Mouse (Mus musculus) myocyte (in vitro differentiated cells): ENCODE results near the gene Olfr455.

ENCODE experiments used
- CEBPB ChIP-seq: IDR thresholded peaks from 2 replicates; pipeline ENCODE4 v1.6.1; 2011; ENCODE audit warnings: mild to moderate bottlenecking, moderate library complexity; ENCODE audit not compliant: poor library complexity, insufficient read depth, severe bottlenecking
- E2F4 ChIP-seq: IDR thresholded peaks from one replicate; pipeline ENCODE4 v1.6.1; 2011; ENCODE audit warnings: mild to moderate bottlenecking, control low read depth, moderate library complexity; ENCODE audit not compliant: insufficient read depth
- MAX ChIP-seq: IDR thresholded peaks from one replicate; pipeline ENCODE4 v1.6.1; 2011; ENCODE audit warnings: low read depth, mild to moderate bottlenecking, control low read depth
- MYOD1 ChIP-seq, 3 experiments: IDR thresholded peaks; one replicate each; pipeline ENCODE4 v1.6.1; 2011; ENCODE audit warnings: control low read depth in 2 of 3, low read depth in 2 of 3, mild to moderate bottlenecking in 2 of 3, moderate library complexity in 1 of 3; ENCODE audit not compliant: insufficient read length in 2 of 3, control insufficient read depth in 1 of 3
- MYOG ChIP-seq, 3 experiments: IDR thresholded peaks; one replicate each; pipeline ENCODE4 v1.6.1; 2011; ENCODE audit warnings: control low read depth in 2 of 3, low read depth in 2 of 3, mild to moderate bottlenecking in 2 of 3; ENCODE audit not compliant: insufficient read length in 2 of 3, control insufficient read depth in 1 of 3, insufficient read depth in 1 of 3
- POLR2A ChIP-seq: IDR thresholded peaks from one replicate; pipeline ENCODE4 v1.6.1; 2011; ENCODE audit warnings: low read depth, mild to moderate bottlenecking, control low read depth, moderate library complexity; ENCODE audit not compliant: insufficient read length
- POLR2AphosphoS2 ChIP-seq: IDR thresholded peaks from one replicate; pipeline ENCODE4 v1.6.1; 2011; ENCODE audit warnings: low read depth, control low read depth; ENCODE audit not compliant: insufficient read length
- REST ChIP-seq: IDR thresholded peaks from one replicate; pipeline ENCODE4 v1.6.1; 2011; ENCODE audit warnings: mild to moderate bottlenecking, control low read depth, moderate library complexity; ENCODE audit not compliant: insufficient read depth, insufficient read length
- SRF ChIP-seq: IDR thresholded peaks from one replicate; pipeline ENCODE4 v1.6.1; 2011; ENCODE audit warnings: low read depth; ENCODE audit not compliant: control insufficient read depth, insufficient read length
- TCF12 ChIP-seq: IDR thresholded peaks from one replicate; pipeline ENCODE4 v1.6.1; 2011; ENCODE audit warnings: mild to moderate bottlenecking, control low read depth; ENCODE audit not compliant: poor library complexity, insufficient read depth, severe bottlenecking
- TCF3 ChIP-seq: IDR thresholded peaks from one replicate; pipeline ENCODE4 v1.6.1; 2011; ENCODE audit warnings: low read depth, control low read depth; ENCODE audit not compliant: insufficient read length
- USF1 ChIP-seq: IDR thresholded peaks from one replicate; pipeline ENCODE4 v1.6.1; 2011; ENCODE audit warnings: low read depth, mild to moderate bottlenecking, control low read depth, moderate library complexity

GRCm38 (mm10) chr6:42562280-42562679 is 14.9 kb upstream of the Olfr455 start:
- no peak for TF ChIP-seq E2F4
- TF ChIP-seq POLR2A = no peak
- no peak for TF ChIP-seq CEBPB
- no peak for TF ChIP-seq REST
- no peak for TF ChIP-seq USF1
- TF ChIP-seq TCF12 = no peak
- no peak for TF ChIP-seq MAX
- TF ChIP-seq MYOG (IDR thresholded peaks at IDR 0.05; ENCODE audit: control insufficient read depth in 1 of 3, insufficient read depth in 1 of 3, insufficient read length in 2 of 3, low read depth in 2 of 3) = no peak
- TF ChIP-seq TCF3 = no peak
- TF ChIP-seq POLR2AphosphoS2 = no peak
- no peak for TF ChIP-seq MYOD1 (IDR thresholded peaks at IDR 0.05; ENCODE audit: control insufficient read depth in 1 of 3, insufficient read length in 2 of 3, low read depth in 2 of 3)
- TF ChIP-seq SRF = no peak
